Mouse (Mus musculus): ENCODE results near the gene Skor1. TPM values are rescaled to one million over a fixed set of nuclear protein-coding genes. Genes with fewer than 3 reads are reported as not detected.

Gene Skor1
- under 1 TPM; 0.23 to 0.34 TPM for total RNA-seq (2021)
- long read RNA-seq, experiment 1: 0 reads
- long read RNA-seq, experiment 2: 0 reads

GRCm38 (mm10) chr9:63148410-63149371 is at the start of gene Skor1:
Gene Skor1, minus strand, starts transcription at chr9:63148961.
- DNase-seq (ENCODE audit: low spot score in 2 of 2): no peak

- DNase-seq (ENCODE audit: low spot score in 2 of 2): no peak
Observed at GRCm38 (mm10) chr9:63197252-63197651, 48.5 kb upstream of the Skor1 start.

- no peak for DNase-seq (ENCODE audit: low spot score in 2 of 2)
Observed at GRCm38 (mm10) chr9:63196114-63196682, 47.4 kb upstream of the Skor1 start.

GRCm38 (mm10) chr9:63195523-63195922 is 46.8 kb upstream of the Skor1 start:
- no peak for DNase-seq (ENCODE audit: low spot score in 2 of 2)

- no peak for DNase-seq (ENCODE audit: low spot score in 2 of 2)
Observed at GRCm38 (mm10) chr9:63194791-63195190, 46.0 kb upstream of the Skor1 start.

GRCm38 (mm10) chr9:63192809-63193208 is 44.0 kb upstream of the Skor1 start:
- DNase-seq (ENCODE audit: low spot score in 2 of 2): no peak

- no peak for DNase-seq (ENCODE audit: low spot score in 2 of 2)
Observed at GRCm38 (mm10) chr9:63187310-63187709, 38.5 kb upstream of the Skor1 start.

GRCm38 (mm10) chr9:63185249-63185648 is 36.5 kb upstream of the Skor1 start:
- no peak for DNase-seq (ENCODE audit: low spot score in 2 of 2)

GRCm38 (mm10) chr9:63183864-63184263 is 35.1 kb upstream of the Skor1 start:
- no peak for DNase-seq (ENCODE audit: low spot score in 2 of 2)

GRCm38 (mm10) chr9:63182306-63182960 is 33.7 kb upstream of the Skor1 start:
- DNase-seq (ENCODE audit: low spot score in 2 of 2): no peak

- no peak for DNase-seq (ENCODE audit: low spot score in 2 of 2)
Observed at GRCm38 (mm10) chr9:63181337-63182178, 32.8 kb upstream of the Skor1 start.

GRCm38 (mm10) chr9:63178296-63178695 is 29.5 kb upstream of the Skor1 start:
- DNase-seq (ENCODE audit: low spot score in 2 of 2): no peak

GRCm38 (mm10) chr9:63174001-63174721 is 25.4 kb upstream of the Skor1 start:
- DNase-seq (ENCODE audit: low spot score in 2 of 2): no peak

- no peak for DNase-seq (ENCODE audit: low spot score in 2 of 2)
Observed at GRCm38 (mm10) chr9:63171951-63172350, 23.2 kb upstream of the Skor1 start.

GRCm38 (mm10) chr9:63169127-63169526 is 20.4 kb upstream of the Skor1 start:
- DNase-seq (ENCODE audit: low spot score in 2 of 2): no peak

- DNase-seq (ENCODE audit: low spot score in 2 of 2): no peak
Observed at GRCm38 (mm10) chr9:63165070-63165469, 16.3 kb upstream of the Skor1 start.

GRCm38 (mm10) chr9:63163756-63164155 is 15.0 kb upstream of the Skor1 start:
- no peak for DNase-seq (ENCODE audit: low spot score in 2 of 2)

GRCm38 (mm10) chr9:63151949-63152348 is 3.2 kb upstream of the Skor1 start:
- no peak for DNase-seq (ENCODE audit: low spot score in 2 of 2)

- peak; percentile 68 to 69 for DNase-seq (ENCODE audit: low spot score in 2 of 2)
Observed at GRCm38 (mm10) chr9:63151072-63151870, 2.5 kb upstream of the Skor1 start.
